Mouse (Mus musculus) gastrocnemius, postnatal 10 days (tissue): ENCODE data around the gene Arhgap5. TPM values are rescaled to one million over a fixed set of nuclear protein-coding genes. Genes with fewer than 3 reads are reported as not detected.

Experiments used
- total RNA-seq, 2 experiments: library from RNA; stranded (reverse); gene quantifications; 2 replicates each; pipeline ENCODE4 v1.2.3; 2021

The Arhgap5 gene
- total RNA-seq, 2 experiments from 2014 or later: 36.1 to 43.4 TPM

Other genes starting within 250 kb of the Arhgap5 start
- gene Akap6, start 195.4 kb downstream of the Arhgap5 start, total RNA-seq: 10 to 100 TPM; 50.8 to 56.3 TPM